Mouse (Mus musculus): ENCODE results near the gene Map2k6. TPM values are rescaled to one million over a fixed set of nuclear protein-coding genes. Genes with fewer than 3 reads are reported as not detected.

Map2k6 gene
- polyA plus RNA-seq, 1 experiment = 6.7 TPM

DNA sequence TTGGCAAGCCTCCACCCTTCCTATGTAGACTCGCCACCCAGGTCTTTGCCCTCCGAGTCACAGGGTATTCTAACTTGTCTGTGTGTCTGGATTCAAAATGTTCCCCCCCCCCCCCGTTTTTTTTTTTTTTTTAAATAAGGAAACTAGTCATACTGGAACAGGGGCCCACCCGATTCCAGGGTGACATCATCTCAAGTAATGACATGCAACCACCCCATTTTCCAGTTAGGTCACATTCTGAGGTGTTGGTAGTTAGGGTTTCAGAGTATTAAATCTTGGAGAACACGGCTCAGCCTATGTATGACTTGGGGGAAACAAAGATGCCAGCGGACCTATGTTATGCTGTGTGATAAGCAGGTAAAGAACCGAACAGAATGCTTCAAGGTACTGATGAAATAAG is 15.3 kb downstream of the Map2k6 start:
- Histone ChIP-seq H3K27ac (ENCODE audit: control insufficient read depth, insufficient read depth, low read length) (no peak overlapping the region), H3K4me3 (ENCODE audit: control insufficient read depth, insufficient read depth, low read length) (no peak overlapping the region), H3K36me3 (ENCODE audit: control insufficient read depth, insufficient read depth, low read length) (no peaks in the 10 kb centered on the region), H3K27me3 (ENCODE audit: control insufficient read depth, insufficient read depth, low read length) (no peaks in the 10 kb centered on the region), H3K4me1 (replicated peaks; ENCODE audit: control insufficient read depth, insufficient read depth, low read length) (no peaks in the 10 kb centered on the region)
- no peak for DNase-seq
- no peak for TF ChIP-seq POLR2A (IDR thresholded peaks at IDR 0.05; ENCODE audit: control insufficient read depth, extremely low read depth, insufficient read depth, low read length, poor library complexity)
- TF ChIP-seq CTCF (IDR thresholded peaks at IDR 0.05; ENCODE audit: borderline replicate concordance, control insufficient read depth, extremely low read depth, insufficient read depth, low read length, poor library complexity) = no peak
- WGBS = 92% methylated on average over 7 of the region's 7 CpGs

DNA sequence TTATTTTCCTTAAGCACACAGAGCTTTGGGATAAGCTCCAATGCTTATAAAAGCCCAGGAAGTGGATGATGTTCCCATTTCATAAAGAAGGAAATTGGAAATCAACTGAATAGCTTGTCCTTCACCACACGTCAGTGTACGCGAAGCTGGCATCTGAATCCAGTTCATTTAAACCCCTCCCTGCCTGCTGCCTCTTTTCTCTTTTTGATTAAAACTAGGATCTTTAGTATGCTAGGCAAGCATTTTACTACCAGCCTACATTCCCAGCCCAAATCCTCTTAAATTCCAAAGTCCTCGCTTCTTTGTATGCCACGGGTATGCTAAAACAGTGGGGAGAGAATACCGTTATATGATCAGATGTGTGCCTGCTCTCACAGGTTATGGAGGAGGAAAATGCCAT is 17.8 kb downstream of the Map2k6 start:
- TF ChIP-seq CTCF (IDR thresholded peaks at IDR 0.05; ENCODE audit: borderline replicate concordance, control insufficient read depth, extremely low read depth, insufficient read depth, low read length, poor library complexity) = no peak
- no peak for TF ChIP-seq POLR2A (IDR thresholded peaks at IDR 0.05; ENCODE audit: control insufficient read depth, extremely low read depth, insufficient read depth, low read length, poor library complexity)
- no peak for DNase-seq
- 98% methylated on average over 6 of the region's 6 CpGs for WGBS
- Histone ChIP-seq H3K27me3 (ENCODE audit: control insufficient read depth, insufficient read depth, low read length) (no peaks in the 10 kb centered on the region), H3K4me3 (ENCODE audit: control insufficient read depth, insufficient read depth, low read length) (no peak overlapping the region), H3K4me1 (replicated peaks; ENCODE audit: control insufficient read depth, insufficient read depth, low read length) (no peaks in the 10 kb centered on the region), H3K27ac (ENCODE audit: control insufficient read depth, insufficient read depth, low read length) (no peak overlapping the region), H3K36me3 (ENCODE audit: control insufficient read depth, insufficient read depth, low read length) (no peaks in the 10 kb centered on the region)

DNA sequence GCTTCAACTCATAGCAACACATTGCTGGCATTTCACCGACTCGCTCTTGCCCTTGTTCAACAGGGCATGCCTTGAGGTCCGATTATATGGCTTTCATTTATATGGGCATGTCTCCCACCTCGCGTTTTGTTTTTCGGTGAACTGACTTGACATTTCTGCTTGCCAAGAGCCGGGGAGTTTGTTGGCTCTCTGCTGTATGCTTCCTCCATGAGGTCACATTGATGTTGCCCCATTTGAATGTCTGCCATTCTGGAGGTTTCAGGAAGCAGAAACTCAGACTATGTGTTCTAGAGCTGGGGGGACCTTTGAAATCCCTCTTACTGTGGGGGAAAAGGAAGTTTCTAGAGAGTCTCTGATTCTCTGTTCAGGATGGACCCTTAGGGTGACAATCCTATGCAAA is 21.5 kb downstream of the Map2k6 start:
- Histone ChIP-seq H3K36me3 (ENCODE audit: control insufficient read depth, insufficient read depth, low read length) (no peaks in the 10 kb centered on the region), H3K27ac (ENCODE audit: control insufficient read depth, insufficient read depth, low read length) (no peak overlapping the region), H3K4me1 (replicated peaks; ENCODE audit: control insufficient read depth, insufficient read depth, low read length) (no peaks in the 10 kb centered on the region), H3K27me3 (ENCODE audit: control insufficient read depth, insufficient read depth, low read length) (no peaks in the 10 kb centered on the region), H3K4me3 (ENCODE audit: control insufficient read depth, insufficient read depth, low read length) (no peak overlapping the region)
- WGBS = 91% methylated on average over 7 of the region's 7 CpGs
- no peak for TF ChIP-seq POLR2A (IDR thresholded peaks at IDR 0.05; ENCODE audit: control insufficient read depth, extremely low read depth, insufficient read depth, low read length, poor library complexity)
- no peak for TF ChIP-seq CTCF (IDR thresholded peaks at IDR 0.05; ENCODE audit: borderline replicate concordance, control insufficient read depth, extremely low read depth, insufficient read depth, low read length, poor library complexity)
- DNase-seq = no peak

DNA sequence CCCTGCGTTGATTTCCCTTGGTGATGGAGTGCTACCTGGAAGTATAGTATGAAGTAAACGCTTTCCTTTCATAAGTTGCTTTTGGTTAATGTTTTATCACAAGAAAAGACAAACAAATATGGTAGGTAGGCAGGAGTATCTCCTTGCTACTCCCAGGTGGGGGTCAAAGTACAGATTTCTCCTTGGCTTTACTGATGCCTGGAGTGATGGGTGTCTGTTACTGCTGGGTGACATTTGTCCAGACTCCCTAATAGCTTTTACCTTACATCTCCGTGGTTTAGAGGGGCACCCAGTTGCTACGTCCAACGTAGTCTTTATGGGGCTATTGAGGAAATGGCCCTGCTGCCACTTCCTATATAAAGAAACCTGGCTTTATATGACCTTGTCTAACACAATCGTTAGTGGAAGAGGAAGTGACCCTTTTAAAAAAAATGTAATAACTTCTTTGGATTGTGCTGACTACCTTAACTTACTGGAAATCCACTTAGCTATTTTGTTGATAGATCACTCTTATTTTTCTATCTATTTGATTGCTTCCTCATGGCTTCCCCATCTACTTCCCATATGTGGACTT is 27.7 kb downstream of the Map2k6 start:
- Histone ChIP-seq H3K27ac (ENCODE audit: control insufficient read depth, insufficient read depth, low read length) (no peak overlapping the region), H3K4me3 (ENCODE audit: control insufficient read depth, insufficient read depth, low read length) (no peak overlapping the region), H3K27me3 (ENCODE audit: control insufficient read depth, insufficient read depth, low read length) (no peaks in the 10 kb centered on the region), H3K4me1 (replicated peaks; ENCODE audit: control insufficient read depth, insufficient read depth, low read length) (peaks cover 2% of the 10 kb centered on the region; the same call in 1 of the 2 replicates), H3K36me3 (ENCODE audit: control insufficient read depth, insufficient read depth, low read length) (no peaks in the 10 kb centered on the region)
- DNase-seq = no peak
- TF ChIP-seq CTCF (IDR thresholded peaks at IDR 0.05; ENCODE audit: borderline replicate concordance, control insufficient read depth, extremely low read depth, insufficient read depth, low read length, poor library complexity) (no peak), POLR2A (IDR thresholded peaks at IDR 0.05; ENCODE audit: control insufficient read depth, extremely low read depth, insufficient read depth, low read length, poor library complexity) (no peak)
- WGBS = 53% methylated on average over 6 of the region's 6 CpGs

DNA sequence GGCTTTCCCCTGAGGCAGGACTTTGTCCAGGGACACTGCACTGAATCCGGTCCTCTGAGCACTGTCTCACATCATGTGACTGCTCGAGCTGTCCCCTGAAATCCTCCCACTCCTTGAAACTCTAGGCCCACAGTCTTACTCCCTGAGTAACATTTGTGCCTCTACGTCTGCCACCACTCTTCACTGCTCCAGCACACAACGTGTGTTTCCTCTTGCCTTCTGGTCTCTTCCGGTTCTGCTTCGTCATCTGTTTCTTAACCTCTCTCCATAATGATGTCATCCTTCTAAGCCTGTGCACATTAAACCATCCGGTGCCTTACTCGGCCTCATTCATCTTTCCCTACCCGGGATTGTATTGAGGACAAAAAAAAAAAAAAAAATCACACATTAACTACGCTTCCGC is 28.2 kb downstream of the Map2k6 start:
- H3K27ac ChIP-seq (ENCODE audit: control insufficient read depth, insufficient read depth, low read length) = no peak overlapping the region
- no peaks in the 10 kb centered on the region for H3K36me3 ChIP-seq (ENCODE audit: control insufficient read depth, insufficient read depth, low read length)
- 44% methylated on average over 11 of the region's 11 CpGs for WGBS
- H3K4me3 ChIP-seq (ENCODE audit: control insufficient read depth, insufficient read depth, low read length) = no peak overlapping the region
- no peaks in the 10 kb centered on the region for H3K27me3 ChIP-seq (ENCODE audit: control insufficient read depth, insufficient read depth, low read length)
- TF ChIP-seq POLR2A (IDR thresholded peaks at IDR 0.05; ENCODE audit: control insufficient read depth, extremely low read depth, insufficient read depth, low read length, poor library complexity) (no peak), CTCF (IDR thresholded peaks at IDR 0.05; ENCODE audit: borderline replicate concordance, control insufficient read depth, extremely low read depth, insufficient read depth, low read length, poor library complexity) (no peak)
- no peak for DNase-seq
- peaks cover 2% of the 10 kb centered on the region; the same call in 1 of the 2 replicates for H3K4me1 ChIP-seq (replicated peaks; ENCODE audit: control insufficient read depth, insufficient read depth, low read length)

DNA sequence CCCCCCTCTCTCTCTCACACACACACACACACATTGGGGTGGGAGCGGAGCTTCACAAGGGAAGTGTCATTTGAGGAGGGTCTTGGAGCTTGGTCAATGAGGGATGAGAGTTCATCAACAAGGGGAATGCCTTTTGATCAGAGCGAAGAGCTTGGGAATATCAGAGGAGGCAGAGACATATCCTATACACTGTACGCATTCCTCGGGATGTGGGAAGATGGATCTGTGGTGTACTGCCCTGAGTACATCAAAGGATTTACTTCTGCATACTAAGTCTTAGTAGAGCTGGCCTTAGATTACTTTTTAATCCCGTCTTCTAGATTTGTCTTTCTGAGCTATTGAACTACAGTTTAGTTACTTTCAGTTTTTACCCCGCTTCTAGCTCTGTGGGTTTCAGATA is 30.1 kb downstream of the Map2k6 start:
- WGBS = 92% methylated on average over 6 of the region's 6 CpGs
- Histone ChIP-seq H3K4me1 (replicated peaks; ENCODE audit: control insufficient read depth, insufficient read depth, low read length) (peaks cover 2% of the 10 kb centered on the region; the same call in 1 of the 2 replicates), H3K27ac (ENCODE audit: control insufficient read depth, insufficient read depth, low read length) (no peak overlapping the region), H3K27me3 (ENCODE audit: control insufficient read depth, insufficient read depth, low read length) (no peaks in the 10 kb centered on the region), H3K36me3 (ENCODE audit: control insufficient read depth, insufficient read depth, low read length) (no peaks in the 10 kb centered on the region), H3K4me3 (ENCODE audit: control insufficient read depth, insufficient read depth, low read length) (no peak overlapping the region)
- no peak for TF ChIP-seq CTCF (IDR thresholded peaks at IDR 0.05; ENCODE audit: borderline replicate concordance, control insufficient read depth, extremely low read depth, insufficient read depth, low read length, poor library complexity)
- no peak for TF ChIP-seq POLR2A (IDR thresholded peaks at IDR 0.05; ENCODE audit: control insufficient read depth, extremely low read depth, insufficient read depth, low read length, poor library complexity)
- DNase-seq = no peak
